Mouse (Mus musculus) heart, adult 18-20 months (tissue): ENCODE measurements around the gene Eif1b. TPM values are rescaled to one million over a fixed set of nuclear protein-coding genes. Genes with fewer than 3 reads are reported as not detected.
A peak's percentile ranks its signal among the peaks of the same experiment; 100 is the strongest.
"Not testable (repeated sequence)": the region's sequence is repeated elsewhere in the genome, so short reads cannot be mapped to it uniquely, and the experiment has no call there.

Experiments used
- DNase-seq, 2 experiments: peaks; one replicate each; pipeline ENCODE4 v3.0.0; 2021 to 2022; ENCODE audit warnings: mixed read lengths in 1 of 2
- total RNA-seq, 2 experiments: library from RNA; stranded (reverse); gene quantifications; 2 replicates each; pipeline ENCODE4 v1.2.3; 2021

Gene Eif1b
- total RNA-seq, 2 experiments from 2014 or later, result 65.5 to 68.2 TPM

DNA sequence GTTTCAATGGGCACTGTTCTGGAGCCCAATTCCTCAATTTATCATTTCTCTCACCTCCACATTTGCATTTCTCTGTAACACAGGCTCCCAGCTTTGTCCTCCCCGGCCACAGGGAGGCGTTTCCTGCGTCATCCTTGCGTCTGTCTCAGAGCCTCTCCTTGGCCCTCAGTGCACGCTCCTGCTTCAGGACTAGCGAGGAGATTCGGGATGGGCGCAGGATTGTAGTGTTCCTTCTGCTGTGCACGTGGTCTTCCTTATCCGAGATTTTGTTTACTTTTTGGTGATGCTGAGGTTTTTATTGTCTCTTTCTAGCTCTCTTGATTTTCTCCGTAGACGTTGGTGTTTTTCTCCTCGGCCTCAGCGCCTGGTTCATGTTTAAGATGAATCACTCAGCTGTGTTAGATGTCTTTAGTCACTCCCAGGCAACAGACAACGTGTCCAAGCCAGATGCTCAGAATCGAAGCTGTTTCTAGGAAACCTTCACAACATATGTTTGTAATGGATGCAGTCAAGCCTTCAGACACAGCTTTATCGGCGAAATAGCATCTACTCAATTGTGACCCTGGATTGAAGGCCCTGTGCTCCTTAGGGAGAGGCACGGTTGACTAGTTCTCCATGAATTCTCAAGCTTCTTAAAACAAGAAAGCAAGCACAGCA, 27.6 kb downstream of the Eif1b start:
- no peak for DNase-seq

DNA sequence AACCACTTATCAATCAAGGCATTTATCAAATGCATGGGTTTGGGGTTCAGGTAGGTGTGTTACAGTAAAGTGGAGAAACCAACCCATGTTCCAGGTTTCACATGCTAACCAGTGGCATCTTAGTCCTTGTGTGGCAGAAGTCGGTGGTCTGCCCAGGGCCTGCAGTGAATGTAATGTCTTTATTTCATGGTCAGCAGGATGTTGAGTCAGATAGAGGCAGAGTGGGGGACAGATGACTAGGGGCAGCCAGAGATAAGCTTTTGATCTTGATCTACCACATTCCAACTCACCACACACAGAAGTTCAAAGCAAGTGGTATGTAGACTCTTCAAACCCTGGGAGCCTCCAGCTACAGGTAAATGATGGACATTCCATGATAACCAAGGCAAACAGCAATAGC, 29.1 kb downstream of the Eif1b start:
- no peak for DNase-seq

DNA sequence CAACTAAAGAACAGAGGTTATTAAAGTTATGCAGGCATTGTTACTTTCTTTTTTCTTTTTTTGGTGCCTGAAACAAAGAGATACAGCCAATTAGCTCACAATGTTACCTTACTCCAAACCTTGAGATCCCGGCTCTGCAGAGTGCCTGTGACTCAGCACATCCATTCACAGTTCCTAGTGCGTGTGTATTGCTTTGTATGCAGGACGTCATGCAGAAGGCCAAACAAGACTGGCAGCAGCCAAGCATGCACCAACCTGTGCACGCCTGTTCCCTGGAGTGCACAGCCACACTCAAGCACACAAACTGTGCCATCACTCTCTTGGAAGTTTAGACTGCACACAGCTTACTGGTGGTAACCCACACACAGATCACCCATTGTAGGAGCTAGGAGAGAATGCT, 35.2 kb downstream of the Eif1b start:
- DNase-seq, result no peak

DNA sequence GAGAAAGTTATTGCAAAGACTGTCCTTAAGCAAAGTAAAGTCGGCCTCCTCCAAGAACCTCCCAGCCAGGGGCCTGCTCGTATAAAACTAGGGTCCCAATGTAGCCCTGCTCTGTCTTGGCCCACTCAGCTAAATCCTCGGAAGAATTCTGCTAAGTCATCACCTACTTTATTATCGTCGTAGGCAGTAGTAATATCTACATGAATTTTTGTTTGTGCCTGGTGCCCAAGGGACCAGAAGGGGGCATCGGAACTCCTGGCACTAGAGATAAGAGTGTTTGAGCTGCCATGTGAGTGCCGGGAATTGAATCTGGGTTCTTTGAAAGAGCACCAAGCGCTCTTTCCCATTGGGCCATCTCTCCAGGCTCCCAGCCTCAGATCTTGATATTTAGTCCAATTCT, 35.9 kb downstream of the Eif1b start:
- DNase-seq, result no peak

DNA sequence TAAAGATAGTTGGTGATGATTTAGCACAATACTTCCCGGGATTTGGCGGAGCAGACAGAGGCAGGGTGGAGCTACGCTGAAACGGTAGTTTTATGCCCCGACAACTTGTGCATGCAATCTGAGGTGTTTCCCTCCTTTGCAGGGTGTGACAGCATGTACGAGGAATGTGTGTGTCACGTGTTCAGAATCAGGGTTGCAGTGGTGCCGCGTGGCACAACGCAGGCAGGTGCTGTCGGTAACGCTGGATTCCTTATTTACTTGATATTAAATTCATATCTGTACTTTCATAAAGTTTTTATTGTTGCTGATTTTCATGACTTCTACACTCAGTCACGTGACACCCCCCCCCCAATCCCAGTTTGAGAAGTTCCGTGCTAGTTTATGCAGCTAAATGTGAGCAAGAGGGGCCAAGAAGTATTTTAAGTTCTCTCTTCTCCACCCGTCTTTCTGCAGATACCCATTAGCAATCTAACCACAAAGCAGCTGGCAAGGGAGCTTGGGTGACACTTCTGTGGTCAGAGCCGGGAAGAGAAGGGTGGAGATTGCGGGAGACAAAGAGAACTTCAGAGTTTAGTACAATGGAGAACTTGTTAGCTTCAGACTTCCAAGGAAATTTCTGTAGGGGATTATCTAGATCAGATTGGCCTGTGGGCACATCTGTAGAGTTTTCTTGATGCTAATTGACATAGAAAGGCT, 36.9 kb downstream of the Eif1b start:
- no peak for DNase-seq

DNA sequence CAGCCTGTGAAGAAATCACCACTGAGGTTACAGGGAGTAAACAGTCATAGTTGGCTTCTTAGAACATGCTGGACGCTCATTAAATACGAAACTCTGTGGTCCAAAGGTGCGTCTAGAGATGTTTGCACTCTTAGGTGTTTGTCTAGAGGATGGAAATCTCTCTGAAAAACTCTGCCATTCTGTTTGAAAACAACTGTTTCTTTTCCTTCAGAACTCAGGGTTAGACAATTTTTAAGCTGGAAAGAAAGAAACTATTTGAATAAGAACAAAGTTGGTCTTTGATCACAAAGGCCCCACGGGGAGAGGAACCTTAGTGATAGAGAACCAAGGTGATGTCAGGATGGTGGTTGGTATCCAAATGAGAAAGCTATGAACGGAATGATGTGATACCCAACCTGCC, 38.4 kb downstream of the Eif1b start:
- no peak for DNase-seq

DNA sequence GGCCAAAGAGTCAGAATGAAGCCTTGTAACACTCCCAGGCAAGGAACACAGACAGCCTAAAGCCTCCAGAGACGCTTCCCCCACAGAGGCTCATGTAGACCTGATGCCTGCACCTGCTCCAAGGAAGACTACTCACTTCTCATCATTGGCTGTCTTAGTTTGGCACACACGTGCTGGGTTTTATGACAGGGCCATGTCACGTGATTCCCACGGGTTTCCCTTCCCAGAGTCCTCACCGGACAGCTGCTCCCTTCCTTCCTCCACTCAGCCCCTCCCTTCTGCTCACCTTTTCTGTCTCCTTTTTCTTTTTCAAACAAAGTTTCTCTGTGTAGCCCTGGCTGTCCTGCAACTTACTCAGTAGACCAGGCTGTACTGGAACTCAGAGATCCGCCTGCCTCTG, 40.0 kb downstream of the Eif1b start:
- no peak for DNase-seq

DNA sequence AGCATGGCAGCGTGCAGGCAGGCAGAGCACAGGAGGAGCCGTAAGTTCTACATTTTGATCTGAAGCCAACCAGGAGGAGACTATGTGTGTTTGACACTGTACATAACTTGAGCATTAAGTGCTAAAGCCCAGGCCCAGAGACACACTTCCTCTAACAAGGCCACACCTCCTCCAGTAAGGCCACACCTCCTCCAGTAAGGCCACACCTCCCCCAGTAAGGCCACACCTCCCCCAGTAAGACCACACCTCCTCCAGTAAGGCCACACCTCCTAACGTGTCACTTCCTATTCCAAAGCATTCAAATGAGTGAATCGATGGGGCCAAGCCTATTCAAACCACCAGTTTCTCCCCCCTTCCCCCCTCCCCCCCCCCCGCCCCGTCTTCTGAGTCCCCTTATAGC, 40.7 kb downstream of the Eif1b start:
- DNase-seq, result no peak

DNA sequence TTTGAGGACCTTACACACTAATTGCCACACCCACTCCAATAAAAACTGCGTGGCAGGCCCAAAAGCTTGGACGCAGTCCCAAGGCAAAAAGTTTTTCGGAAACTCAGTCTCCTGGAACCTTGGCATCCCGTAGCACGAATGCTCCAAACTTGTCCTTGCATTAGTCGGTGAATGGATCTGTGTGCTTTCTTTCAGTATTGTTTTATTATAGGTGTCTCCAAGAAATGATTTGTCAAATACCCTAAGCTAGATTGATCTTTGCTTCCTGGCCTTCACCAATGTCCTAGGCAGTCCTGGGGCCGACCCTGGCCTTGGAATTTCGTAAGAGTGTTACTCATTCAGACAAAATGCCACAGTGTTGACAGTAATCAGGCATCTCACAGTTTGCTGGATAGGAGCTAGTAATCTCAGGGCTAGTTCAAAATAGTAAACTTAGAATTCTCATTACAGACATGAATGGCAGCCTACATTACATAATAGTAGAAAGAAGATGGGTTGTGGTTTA, 41.5 kb downstream of the Eif1b start:
- DNase-seq, result not testable (repeated sequence)

DNA sequence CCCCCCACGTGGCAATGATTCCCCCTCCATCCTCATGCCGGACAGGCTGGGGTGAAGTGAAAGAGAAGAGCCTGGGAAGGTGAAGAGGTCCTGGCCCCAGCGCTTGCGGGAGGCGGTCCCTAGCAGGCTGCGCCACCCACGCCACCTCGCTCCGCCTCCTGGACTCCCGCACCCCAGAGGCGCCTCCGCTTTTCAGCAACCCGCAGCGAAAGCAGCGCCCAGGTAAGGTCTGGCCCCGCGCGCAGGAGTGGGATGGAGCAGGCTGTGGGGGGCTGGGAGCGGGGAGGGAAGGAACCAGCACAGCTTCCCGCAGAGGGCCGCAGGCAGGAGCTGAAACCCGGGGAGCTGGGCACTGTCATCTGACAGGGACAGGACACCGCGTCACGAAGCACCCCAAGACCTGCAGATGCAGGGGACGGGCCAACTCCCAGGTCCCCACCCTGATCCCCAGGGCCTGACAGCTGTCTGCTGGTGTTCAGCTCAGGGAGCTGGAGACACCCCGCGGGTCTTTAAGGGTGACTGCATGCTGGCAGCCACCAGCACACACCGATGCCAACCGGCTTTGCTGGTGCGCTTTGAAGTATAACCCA, 47.7 kb downstream of the Eif1b start, which contains the start of gene Entpd3:
Gene Entpd3, plus strand, starts transcription at position 157 of the 590 bp plus-strand sequence.
- peak in 1 of 2 experiments; percentile 0 for DNase-seq

DNA sequence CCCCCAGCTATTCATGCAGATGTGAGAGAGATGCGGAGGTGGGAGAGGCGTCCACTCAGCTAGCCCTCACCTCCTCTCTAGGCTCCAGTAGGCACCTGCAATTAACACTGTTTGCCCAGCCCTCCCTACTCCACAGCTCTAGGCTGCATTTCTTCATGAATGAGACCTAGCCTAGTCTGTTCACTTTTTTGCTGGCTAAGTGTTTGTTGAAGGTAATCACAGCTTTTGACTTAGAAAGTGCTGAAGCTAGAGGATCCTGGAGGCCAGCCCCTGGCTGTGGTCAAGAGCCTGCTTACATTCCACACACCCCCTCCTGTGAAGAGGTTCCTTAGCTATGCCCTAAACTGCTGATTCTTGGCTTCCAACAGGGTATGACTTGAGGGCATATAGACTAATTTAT, 49.4 kb downstream of the Eif1b start:
- DNase-seq, result no peak

DNA sequence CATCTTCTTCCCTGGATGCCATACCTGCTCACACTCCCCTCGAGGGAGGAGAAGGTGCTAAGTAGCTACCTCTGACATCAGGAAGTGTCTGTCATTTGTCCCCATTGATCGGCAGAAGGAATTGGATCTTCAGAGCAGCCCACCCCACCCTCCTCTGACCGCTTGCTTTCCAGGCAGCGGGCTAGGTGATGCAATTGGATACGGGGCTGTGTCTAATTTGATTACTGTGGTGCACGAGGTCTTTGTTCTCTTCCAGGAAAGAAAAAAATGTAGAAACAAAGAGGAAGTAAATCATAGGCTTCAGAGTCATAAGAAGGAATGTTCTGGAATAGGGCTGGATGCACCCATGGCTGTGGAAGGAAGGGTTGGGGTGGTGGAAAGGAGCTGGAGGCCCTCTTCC, 50.2 kb downstream of the Eif1b start:
- DNase-seq, result no peak

Other genes starting within 250 kb of the Eif1b start
- gene Myrip, start 190.7 kb upstream of the Eif1b start, total RNA-seq, result 1 to 10 TPM; 6.8 to 9.5 TPM
- not detected for gene Entpd3, start 47.6 kb downstream of the Eif1b start, total RNA-seq
- 100 to 1,000 TPM; 310 to 313 TPM for gene Rpl14, start 79.2 kb downstream of the Eif1b start, total RNA-seq